Mouse (Mus musculus): ENCODE results near the gene Hprt. TPM values are rescaled to one million over a fixed set of nuclear protein-coding genes. Genes with fewer than 3 reads are reported as not detected.

Hprt gene
- total RNA-seq, 2 experiments from 2014 or later: 70.3 to 94.6 TPM

GRCm38 (mm10) chrX:53040138-53040537 is 52.2 kb downstream of the Hprt start:
- DNase-seq (ENCODE audit: low spot score in 2 of 2): no peak

DNA sequence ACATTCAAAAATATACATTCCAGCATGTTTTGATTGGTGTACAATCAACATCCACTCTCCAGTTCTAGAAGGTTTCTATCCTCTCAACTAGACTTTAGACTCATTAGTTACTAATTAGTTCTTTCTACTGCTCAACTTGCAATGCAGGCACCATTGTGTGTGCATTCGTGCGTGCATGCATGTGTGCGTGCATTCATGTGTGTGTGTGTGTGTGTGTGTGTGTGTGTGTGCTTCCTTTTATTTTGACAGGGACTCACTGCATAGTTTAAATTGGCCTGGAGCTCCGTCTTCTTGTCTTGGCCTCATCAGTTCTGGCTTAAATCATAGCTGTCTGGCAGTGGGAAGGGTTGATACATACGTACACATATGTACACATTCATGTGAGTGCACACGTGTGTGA is 53.1 kb downstream of the Hprt start:
- no peak for DNase-seq (ENCODE audit: low spot score in 2 of 2)

DNA sequence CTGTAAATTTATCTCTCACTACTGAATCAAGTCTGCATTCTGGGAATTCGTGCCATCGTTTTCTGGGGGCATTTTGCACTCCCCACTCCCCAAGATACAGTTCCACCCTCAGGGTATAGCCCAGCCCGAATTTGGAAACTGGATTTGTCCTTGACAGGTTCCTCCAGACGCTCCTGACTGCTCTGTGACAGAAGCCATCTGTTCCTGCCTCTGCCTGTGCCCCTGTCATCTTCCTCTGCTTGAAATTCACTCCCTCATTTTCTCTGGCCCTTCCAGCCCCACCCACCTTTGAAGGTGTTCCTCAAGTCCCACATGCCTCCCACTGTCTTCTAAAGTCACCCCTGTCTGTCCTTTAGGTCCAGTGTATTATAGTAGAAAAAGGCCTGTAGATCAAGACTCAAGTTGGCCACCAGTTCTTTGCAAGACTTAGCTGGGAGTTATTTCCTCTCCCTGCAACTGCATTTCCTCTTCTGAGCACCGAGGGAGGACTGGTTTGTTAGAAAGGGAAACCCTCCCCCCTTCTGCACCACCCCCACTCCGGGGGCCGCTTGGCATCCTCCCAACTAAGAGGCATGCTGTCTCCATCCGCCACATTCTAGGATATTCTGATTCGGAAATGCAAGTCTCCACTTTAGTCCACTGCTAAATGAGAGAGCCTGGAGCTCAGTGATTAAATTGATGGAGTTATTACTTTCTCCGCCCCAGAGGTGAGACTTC is 57.4 kb downstream of the Hprt start:
- no peak for DNase-seq (ENCODE audit: low spot score in 2 of 2)

GRCm38 (mm10) chrX:53046033-53046432 is 58.1 kb downstream of the Hprt start:
- no peak for DNase-seq (ENCODE audit: low spot score in 2 of 2)

DNA sequence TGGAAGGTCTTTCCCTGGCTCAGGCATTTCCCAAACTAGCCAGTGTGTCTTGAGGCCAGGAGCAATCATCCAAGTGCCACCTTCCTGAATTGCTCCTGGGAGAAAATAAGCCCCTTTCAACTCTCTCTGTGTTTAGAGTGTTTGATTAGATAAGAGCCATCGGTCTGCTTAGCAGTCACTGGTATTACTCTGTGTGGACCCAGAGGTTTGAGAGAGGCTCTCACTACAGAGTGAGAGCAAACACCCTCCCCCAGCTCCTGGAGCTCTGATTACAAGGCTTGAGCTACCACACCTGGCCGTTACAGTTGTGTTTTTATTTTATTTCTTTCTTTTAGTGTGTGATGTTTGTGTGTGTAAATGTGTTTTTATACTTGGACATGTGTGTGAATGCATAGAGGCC is 59.0 kb downstream of the Hprt start:
- no peak for DNase-seq (ENCODE audit: low spot score in 2 of 2)

- no peak for DNase-seq (ENCODE audit: low spot score in 2 of 2)
These were observed 61.3 kb downstream of the Hprt start for GRCm38 (mm10) chrX:53049196-53049595.

DNA sequence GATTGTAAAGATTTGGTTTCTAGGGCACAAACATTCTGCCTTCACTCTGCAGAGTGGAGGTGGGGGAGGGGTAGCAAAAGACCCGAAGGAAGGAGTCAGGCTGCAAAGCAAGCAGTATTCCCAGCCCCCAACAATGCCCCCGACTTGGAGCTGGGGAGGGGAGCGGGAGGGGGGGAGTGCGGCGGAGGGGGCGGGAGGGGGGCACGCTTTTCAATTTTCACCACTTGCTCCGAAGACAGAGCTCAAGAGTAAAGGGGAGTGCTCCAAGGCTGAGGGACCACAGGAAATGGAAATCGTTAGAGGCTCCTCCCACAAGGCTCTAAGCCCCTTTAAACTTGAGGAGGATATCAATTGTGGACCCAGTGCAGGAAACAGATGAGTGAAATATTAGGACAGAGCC is 62.4 kb downstream of the Hprt start:
- DNase-seq (ENCODE audit: low spot score in 2 of 2): no peak

DNA sequence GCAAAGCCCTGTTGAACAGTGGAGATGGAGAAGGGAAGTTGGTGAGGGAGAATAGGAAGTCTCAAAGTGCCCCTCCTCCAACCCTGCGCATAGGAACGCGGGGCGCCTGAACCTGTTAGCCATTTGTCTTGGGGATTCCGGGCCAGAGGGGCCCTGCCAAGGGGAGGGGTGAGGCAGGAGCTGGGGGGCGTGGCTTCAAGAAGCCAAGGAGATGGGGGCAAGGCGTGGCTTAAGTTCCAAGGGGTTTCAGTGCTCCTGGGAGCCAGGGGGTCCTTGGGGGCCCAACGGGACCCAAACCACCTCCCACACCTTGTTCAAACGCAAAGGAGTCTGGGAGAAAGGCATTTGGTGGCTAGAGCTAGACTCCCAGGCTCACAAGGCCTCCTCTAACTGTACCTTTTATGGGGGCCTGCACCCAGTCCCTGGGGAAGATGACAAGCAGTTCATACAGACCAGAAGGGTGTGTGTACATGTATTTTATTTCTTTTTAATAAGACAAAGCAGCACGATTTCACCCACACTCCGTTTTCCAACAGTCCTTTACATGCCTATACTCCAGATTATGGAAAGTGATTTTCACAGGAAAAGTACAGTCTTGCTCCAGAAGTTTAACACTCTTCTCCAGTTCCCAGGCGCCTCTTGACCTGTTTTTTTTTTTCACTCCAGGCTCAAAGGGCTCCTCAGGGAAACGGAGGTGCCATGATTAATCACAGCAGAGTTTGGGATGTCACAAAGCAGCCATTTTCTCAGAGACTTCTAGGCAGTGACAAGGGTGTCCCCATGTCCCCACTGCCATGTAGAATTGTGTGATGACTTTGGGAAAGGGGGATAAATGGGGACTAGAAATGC is 64.9 kb downstream of the Hprt start:
- peak; percentile 31 to 42 for DNase-seq (ENCODE audit: low spot score in 2 of 2)

GRCm38 (mm10) chrX:53053885-53054284 is 65.9 kb downstream of the Hprt start:
- no peak for DNase-seq (ENCODE audit: low spot score in 2 of 2)

DNA sequence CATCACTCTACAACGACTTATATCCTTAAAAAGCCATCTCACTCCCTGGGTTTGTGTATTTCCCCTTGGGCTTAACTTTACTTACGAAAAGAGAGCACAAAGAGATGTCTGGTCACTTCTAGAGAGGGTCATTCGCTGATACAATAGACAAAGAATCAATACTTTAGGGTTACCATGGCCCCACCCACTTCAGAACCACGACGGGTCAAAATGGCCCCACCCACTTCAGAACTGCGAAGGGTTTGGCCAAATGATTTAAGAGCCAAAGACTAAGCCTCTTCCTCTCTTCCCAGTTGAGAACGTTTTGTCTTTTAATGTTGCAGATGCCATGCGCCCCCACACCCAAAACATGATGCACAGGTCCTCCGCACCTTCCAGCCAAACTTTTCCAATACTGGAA is 67.8 kb downstream of the Hprt start:
- no peak for DNase-seq (ENCODE audit: low spot score in 2 of 2)

DNA sequence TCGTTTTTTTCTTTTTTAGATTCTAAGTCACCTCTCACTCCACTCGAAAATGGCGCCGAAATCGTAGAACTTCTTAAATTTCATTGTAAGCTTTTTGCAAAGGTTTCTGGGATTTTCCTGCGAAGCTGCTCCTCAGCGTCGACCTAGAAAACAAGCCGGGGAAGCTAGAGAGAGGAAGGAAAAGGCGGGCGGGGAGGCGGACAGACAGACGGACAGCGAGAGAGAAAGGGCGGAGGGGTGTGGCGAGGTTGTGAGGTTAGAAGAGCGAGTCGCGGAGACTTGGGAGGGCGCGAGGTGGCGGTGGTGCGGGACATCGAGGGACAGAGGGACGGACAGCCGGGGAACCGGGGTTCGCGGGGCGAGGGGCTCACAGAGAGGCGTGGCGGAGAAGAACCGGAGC is 68.7 kb downstream of the Hprt start:
- no peak for DNase-seq (ENCODE audit: low spot score in 2 of 2)

GRCm38 (mm10) chrX:53057054-53057759 is 69.3 kb downstream of the Hprt start:
- peak; percentile 83 to 90 for DNase-seq (ENCODE audit: low spot score in 2 of 2)

DNA sequence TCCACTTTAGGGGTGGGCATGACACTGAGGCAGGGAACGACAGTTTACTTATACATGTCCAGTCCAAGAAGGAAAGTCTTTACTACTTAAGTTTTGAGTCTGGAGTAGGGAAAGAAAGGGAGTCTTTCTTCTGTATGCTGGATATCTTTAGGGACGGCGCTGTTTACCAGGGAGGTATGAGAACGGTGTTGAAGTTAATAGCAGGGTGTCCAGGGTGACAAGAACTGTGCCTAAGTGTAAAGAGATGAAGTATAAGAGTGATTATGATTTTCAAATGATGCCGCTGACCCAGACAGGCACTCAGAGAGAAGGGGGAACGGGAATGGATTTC is 69.8 kb downstream of the Hprt start:
- DNase-seq (ENCODE audit: low spot score in 2 of 2): no peak

GRCm38 (mm10) chrX:53058459-53059280 is 70.7 kb downstream of the Hprt start:
- no peak for DNase-seq (ENCODE audit: low spot score in 2 of 2)

DNA sequence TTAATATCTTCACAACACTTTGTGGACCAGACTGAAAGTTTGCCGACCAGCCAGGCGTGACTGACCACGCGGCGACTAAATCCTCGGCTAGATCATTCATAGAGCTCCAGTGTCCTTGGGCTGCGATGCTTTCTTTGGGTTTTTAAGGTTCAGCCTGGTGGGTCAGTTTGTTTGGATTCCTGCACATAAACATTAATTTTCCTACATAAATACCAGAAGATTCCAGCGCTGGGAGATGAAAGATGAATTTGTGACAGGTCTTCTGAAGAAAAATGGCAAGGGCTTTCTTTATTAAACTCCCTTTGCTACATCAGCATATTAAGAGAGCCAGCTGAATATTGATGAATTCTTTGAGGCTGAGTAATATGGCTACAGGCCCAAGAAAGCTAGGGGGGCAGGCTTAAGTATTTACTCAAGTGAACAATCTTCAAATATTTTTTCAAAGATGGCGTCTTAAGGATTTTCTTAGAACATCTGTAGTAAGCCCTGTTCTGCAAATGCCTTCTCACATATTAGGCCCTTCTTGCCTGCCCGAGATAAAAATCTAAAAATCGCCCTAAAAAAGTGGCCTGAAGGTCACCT is 71.6 kb downstream of the Hprt start:
- DNase-seq (ENCODE audit: low spot score in 2 of 2): no peak

- DNase-seq (ENCODE audit: low spot score in 2 of 2): no peak
These were observed 76.5 kb downstream of the Hprt start for GRCm38 (mm10) chrX:53064406-53064805.

Small RNA genes lying within 50 kb of the gene (microRNA-seq; reads per million reads assigned to microRNA genes)
- gene Mir322 (38,782 reads per million, percentile 99 among the genes with 10 or more reads in this experiment), gene Mir351 (6,830 reads per million, percentile 92 among the genes with 10 or more reads in this experiment), gene Mir450-1 (28.4 reads per million, percentile 32 among the genes with 10 or more reads in this experiment), gene Mir450-2 (28.7 reads per million, percentile 33 among the genes with 10 or more reads in this experiment), gene Mir450b (221 reads per million, percentile 56 among the genes with 10 or more reads in this experiment), gene Mir503 (1,268 reads per million, percentile 77 among the genes with 10 or more reads in this experiment), gene Mir542 (1,457 reads per million, percentile 80 among the genes with 10 or more reads in this experiment)

Other genes with a start within 250 kb of the Hprt start
- 10 to 100 TPM; 13.6 to 22.7 TPM for gene Ccdc160, start 196.9 kb upstream of the Hprt start, total RNA-seq (2021)
- gene Phf6, start 75.9 kb upstream of the Hprt start, total RNA-seq (2021): 10 to 100 TPM; 17.8 to 17.9 TPM

Measured in adrenal gland, postnatal 4 days (tissue).